ENCODE assay signal across 28 mouse cellular contexts in genomic region chr4:132401016-132401415, GRCm38 (mm10). TPM values are rescaled to one million over a fixed set of nuclear protein-coding genes. Genes with fewer than 3 reads are reported as not detected.
DNase-seq lines count a peak whose midpoint lies in the region; ATAC-seq and TF ChIP-seq lines count a peak whose summit lies in the region.
"Had no signal": no experiment of that assay in that cellular context is flagged by ENCODE, and none has a peak within 500 bp of the region (broad histone marks: within the 10 kb centered on the region; RNA-seq: fewer than 3 reads in every experiment).

No protein-coding gene starts in this region.

- ATAC-seq in kidney, embryonic 15.5 days (replicated peaks; ENCODE audit: low FRiP score), result no peak
- ATAC-seq: activated CD4-positive, CD25-positive, alpha-beta regulatory T cell, adult 4 months; CD4-positive, CD25-positive, alpha-beta regulatory T cell, adult 4 months; forebrain, embryonic 15.5 days had no signal

- TF ChIP-seq POLR2A in kidney, adult 2 months (IDR thresholded peaks at IDR 0.05; ENCODE audit: low read depth, low read length), result no peak

- no peak overlapping the region for H3K4me3 ChIP-seq in kidney, adult 2 months (ENCODE audit: insufficient read depth, low read depth, low read length)
- no peak overlapping the region for H3K4me3 ChIP-seq in kidney, embryonic 15.5 days (replicated peaks)
- H3K4me3 ChIP-seq: embryonic facial prominence, embryonic 10.5 days; embryonic facial prominence, embryonic 13.5 days; erythroblast, embryonic 14.5 days; forebrain, embryonic 12.5 days; forebrain, embryonic 15.5 days; heart, embryonic 12.5 days; heart, embryonic 15.5 days; hindbrain, embryonic 10.5 days; hindbrain, embryonic 13.5 days had no signal

- H3K27me3 ChIP-seq in kidney, adult 2 months (replicated peaks; ENCODE audit: control insufficient read depth, insufficient read depth, low read length), result no peaks in the 10 kb centered on the region
- H3K27me3 ChIP-seq in kidney, embryonic 15.5 days, result no peaks in the 10 kb centered on the region
- H3K27me3 ChIP-seq: embryonic facial prominence, embryonic 13.5 days; forebrain, embryonic 12.5 days; forebrain, embryonic 15.5 days; heart, embryonic 12.5 days; heart, embryonic 15.5 days; hindbrain, embryonic 13.5 days had no signal

- H3K36me3 ChIP-seq in kidney, adult 2 months (ENCODE audit: control insufficient read depth, insufficient read depth, low read length), result no peaks in the 10 kb centered on the region
- 0 out of 2 replicates have a peak, but pooled peaks cover 3% of the 10 kb centered on the region for H3K36me3 ChIP-seq in kidney, embryonic 15.5 days
- H3K36me3 ChIP-seq: forebrain, embryonic 15.5 days; heart, embryonic 12.5 days; heart, embryonic 15.5 days; hindbrain, embryonic 13.5 days had no signal

- no peak overlapping the region for H3K4me2 ChIP-seq in kidney, embryonic 15.5 days
- H3K4me2 ChIP-seq: embryonic facial prominence, embryonic 13.5 days; forebrain, embryonic 12.5 days; forebrain, embryonic 15.5 days; heart, embryonic 12.5 days; heart, embryonic 15.5 days; hindbrain, embryonic 13.5 days had no signal

- TF ChIP-seq CTCF in kidney, adult 2 months (conservative IDR thresholded peaks at IDR 0.05; ENCODE audit: insufficient read depth, insufficient read length, low read depth, low read length), result no peak

- WGBS in kidney, adult 2 months, result 62% methylated on average over 9 of the region's 9 CpGs
- 91% methylated on average over 9 of the region's 9 CpGs for WGBS in kidney, embryonic 15.5 days

- H3K9me3 ChIP-seq in kidney, embryonic 15.5 days (replicated peaks), result no peaks in the 10 kb centered on the region
- H3K9me3 ChIP-seq: embryonic facial prominence, embryonic 10.5 days; embryonic facial prominence, embryonic 13.5 days; forebrain, embryonic 12.5 days; forebrain, embryonic 15.5 days; heart, embryonic 12.5 days; heart, embryonic 15.5 days; hindbrain, embryonic 10.5 days; hindbrain, embryonic 13.5 days had no signal

- H3K4me1 ChIP-seq in kidney, adult 2 months (ENCODE audit: control insufficient read depth, insufficient read depth, low read length), result peaks cover 28% of the 10 kb centered on the region
- peaks cover 19% of the 10 kb centered on the region for H3K4me1 ChIP-seq in kidney, embryonic 15.5 days

- peak; percentile 76 for DNase-seq in kidney, adult 2 months
- no peak for DNase-seq in kidney, adult 18-20 months
- DNase-seq in kidney, postnatal 14 days, result peak; percentile 51
- DNase-seq in kidney, postnatal 36 days, result peak; percentile 62 to 82
- peak; percentile 26 for DNase-seq in yolk sac, embryonic 10.5 days (ENCODE audit: low spot score)
- DNase-seq: adrenal gland, adult 8-10 months; adrenal gland, postnatal 25 days; cerebellum, adult 11-12 months; cerebellum, adult 8-10 months; cerebellum, postnatal 10 days; cerebellum, postnatal 36 days; embryo, embryonic 11 days; gastrocnemius, postnatal 25 days; heart, adult 18-20 months; heart, postnatal 10 days; heart, postnatal 36 days had no signal

- peak overlapping the region; percentile 78 for H3K27ac ChIP-seq in kidney, adult 2 months (ENCODE audit: insufficient read depth, low read depth, low read length)
- H3K27ac ChIP-seq in kidney, embryonic 15.5 days, result no peak overlapping the region
- H3K27ac ChIP-seq: embryonic facial prominence, embryonic 10.5 days; embryonic facial prominence, embryonic 13.5 days; forebrain, embryonic 12.5 days; forebrain, embryonic 15.5 days; heart, embryonic 15.5 days; hindbrain, embryonic 10.5 days; hindbrain, embryonic 13.5 days had no signal

- no peak overlapping the region for H3K9ac ChIP-seq in kidney, embryonic 15.5 days
- H3K9ac ChIP-seq: embryonic facial prominence, embryonic 13.5 days; forebrain, embryonic 12.5 days; forebrain, embryonic 15.5 days; heart, embryonic 12.5 days; heart, embryonic 15.5 days; hindbrain, embryonic 13.5 days had no signal

RNA-seq across cellular contexts. Expression of gene Phactr4, which starts 21.3 kb away (rescaled TPM):
- 19.5 and 25.2 TPM in 2 replicates for polyA plus RNA-seq in kidney, adult 2 months (2012; rRNA removed)
- polyA plus RNA-seq in kidney, embryonic 15.5 days (2015; fragmentation: Nextera tagmentation; extraction: Ambion mirVana), result 25.6 and 27.3 TPM in 2 replicates

RNA-seq across cellular contexts. Expression of gene Rcc1, which starts 47.6 kb away (rescaled TPM):
- polyA plus RNA-seq in kidney, adult 2 months (2012; rRNA removed), result 9.4 and 10.1 TPM in 2 replicates
- polyA plus RNA-seq in kidney, embryonic 15.5 days (2015; fragmentation: Nextera tagmentation; extraction: Ambion mirVana), result 88.9 and 92.7 TPM in 2 replicates
